Mouse (Mus musculus) kidney, postnatal 25 days (tissue): ENCODE results near the gene Rec114.
A peak's percentile ranks its signal among the peaks of the same experiment; 100 is the strongest.

Source experiments
- DNase-seq, 2 experiments: peaks; one replicate each; pipeline ENCODE4 v3.0.0; 2021; ENCODE audit warnings: mixed read lengths in 2 of 2

Rec114 gene

DNA sequence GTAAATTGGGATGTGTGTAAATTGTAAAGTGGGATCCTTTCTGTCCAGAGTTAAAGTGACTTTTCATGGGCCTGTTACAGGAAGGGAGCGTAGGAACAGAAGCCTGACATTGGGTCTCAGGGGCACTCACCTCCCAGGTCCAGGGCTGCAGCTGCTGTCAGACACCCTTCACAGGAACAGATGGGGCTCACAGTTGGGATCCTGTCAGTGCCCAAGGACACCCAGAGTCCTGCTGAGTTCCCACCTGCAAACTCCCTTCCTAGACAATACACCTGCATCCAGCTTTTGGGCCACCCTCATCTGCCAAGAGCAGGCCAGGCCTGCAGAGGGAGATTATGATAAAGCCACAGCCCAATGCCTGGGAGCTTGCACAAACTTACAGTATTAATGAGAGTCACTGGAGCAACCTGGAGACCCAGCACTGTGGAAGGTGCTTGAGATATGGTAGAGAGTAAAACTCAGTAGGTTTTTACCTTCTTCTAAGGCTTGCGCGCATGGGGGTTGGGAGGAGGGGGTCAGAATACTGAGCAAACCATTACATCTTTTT, at the start of gene Rec114:
Gene Rec114 (minus strand): TSS at position 263 of the 547 bp plus-strand sequence.
- no peak for DNase-seq

DNA sequence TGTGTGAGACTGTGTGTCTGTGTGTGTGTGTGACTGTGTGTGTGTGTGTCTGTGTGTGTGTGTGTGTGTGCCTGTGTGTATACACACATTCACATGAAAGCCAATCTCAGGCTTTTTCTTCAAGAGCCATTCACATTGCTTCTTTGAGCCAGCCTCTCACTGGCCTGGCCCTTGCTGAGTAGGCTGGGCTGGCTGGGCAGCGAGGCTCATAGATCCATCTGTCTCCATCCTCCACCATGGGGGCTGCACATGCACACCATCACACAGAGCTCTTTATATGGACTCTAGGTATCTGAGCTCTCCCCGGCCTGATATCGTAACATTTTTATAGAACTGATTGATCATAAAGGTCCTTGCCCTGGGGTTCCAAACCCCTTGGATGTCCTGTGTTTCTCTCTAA, 45.7 kb upstream of the Rec114 start:
- no peak for DNase-seq

- no peak for DNase-seq
These were observed 31.6 kb upstream of the Rec114 start for GRCm38 (mm10) chr9:58775363-58775762.

DNA sequence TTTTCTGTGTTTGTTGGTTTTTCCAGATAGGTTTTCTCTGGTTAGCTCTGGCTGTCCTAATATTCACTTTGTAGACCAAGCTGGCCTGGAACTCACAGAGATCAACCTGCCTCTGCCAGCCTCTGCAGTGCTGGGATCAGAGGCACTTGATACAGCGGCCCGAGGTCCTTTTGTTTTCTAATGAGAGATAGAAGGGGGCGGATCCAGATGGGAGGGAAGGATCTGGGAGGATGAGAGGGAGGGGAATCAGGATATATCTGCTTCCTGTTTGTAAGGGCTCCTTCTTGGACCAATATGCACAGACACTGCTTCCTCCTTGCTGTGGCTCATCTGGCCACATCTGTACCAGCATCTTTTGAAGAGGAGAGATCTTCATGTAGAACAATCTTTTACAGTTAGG, 31.0 kb upstream of the Rec114 start:
- DNase-seq: no peak

DNA sequence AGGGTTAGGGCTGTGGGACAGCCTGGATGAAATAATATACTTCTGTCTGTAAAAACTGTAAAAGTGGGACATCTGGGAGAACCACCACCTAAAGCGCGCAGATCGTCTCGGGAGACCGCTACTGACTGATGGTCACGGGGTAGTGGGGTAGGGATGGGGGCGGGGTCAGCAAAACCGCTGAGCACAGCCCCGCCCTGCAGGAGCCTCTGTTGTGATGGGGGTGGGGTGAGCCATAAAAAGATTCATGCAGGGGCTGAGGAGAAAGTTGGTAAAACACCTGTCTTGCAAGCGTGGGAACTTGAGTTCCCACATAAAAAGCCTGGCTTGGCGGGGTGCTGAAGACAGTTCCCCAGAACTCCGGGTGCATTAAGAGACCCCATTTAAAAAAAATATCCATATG, 26.2 kb upstream of the Rec114 start:
- DNase-seq: no peak

- no peak for DNase-seq
These were observed 23.5 kb upstream of the Rec114 start for GRCm38 (mm10) chr9:58766959-58767955.

GRCm38 (mm10) chr9:58764354-58764753, 20.6 kb upstream of the Rec114 start:
- DNase-seq: no peak

DNA sequence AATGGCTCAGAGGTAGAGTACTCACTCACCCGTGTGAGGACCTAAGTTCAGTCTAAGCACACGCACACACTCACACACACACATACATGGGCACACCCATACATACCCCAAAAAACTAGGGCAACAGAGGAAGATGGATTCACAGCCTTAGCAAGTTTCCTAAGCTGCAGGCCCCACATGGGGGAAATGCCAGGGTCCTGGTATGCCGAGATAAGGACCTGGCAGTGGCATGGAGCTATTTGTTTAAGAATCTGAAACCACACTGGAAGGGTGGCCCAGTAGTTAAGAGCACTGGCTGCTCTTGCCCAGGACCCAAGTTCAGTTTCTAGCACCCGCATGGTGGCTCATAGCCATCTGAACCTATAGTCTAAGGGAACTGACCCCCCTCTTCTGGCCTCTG, 19.4 kb upstream of the Rec114 start:
- DNase-seq: no peak

DNA sequence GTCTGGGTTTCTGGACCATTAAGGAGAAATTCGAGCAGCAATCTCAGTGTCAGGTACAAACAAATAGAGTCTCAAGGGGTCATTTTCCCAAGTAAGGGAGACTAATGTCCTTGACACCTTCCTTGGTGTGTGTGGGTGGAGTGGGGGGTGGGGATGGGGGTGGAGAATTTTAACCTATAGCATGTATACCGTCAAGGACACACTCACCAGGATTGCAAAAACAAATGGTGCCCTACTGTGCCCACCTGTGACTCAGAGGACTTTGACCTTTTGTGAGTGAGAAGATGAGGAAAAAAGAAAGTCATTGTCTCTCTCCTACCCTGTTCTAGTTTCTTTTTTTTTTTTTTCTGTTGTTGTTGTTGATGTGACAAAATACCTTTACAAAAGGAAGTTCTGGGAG, 18.3 kb upstream of the Rec114 start:
- no peak for DNase-seq

- no peak for DNase-seq
These were observed 15.0 kb upstream of the Rec114 start for GRCm38 (mm10) chr9:58758754-58759153.

- DNase-seq: no peak
These were observed 12.8 kb upstream of the Rec114 start for GRCm38 (mm10) chr9:58756371-58757132.

DNA sequence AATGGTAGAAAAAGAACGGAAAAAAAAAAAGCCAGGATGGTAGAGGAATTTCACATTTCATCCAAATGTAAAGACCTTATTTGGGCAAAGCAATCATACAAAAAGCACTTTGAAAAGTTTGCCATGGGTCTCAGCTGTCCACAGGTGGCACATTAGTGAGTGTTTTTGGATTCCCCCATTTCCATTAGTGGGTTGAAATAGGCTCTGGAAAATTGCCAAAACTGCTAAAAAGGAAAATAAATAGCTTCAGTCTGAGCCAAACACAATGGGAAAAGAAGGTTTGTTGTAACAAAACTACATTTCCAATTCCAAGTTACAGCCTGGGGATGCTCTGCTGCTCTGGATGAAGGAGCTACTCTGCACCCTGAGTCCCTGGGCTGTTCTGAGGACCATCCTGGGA, 9.8 kb upstream of the Rec114 start:
- DNase-seq: no peak

DNA sequence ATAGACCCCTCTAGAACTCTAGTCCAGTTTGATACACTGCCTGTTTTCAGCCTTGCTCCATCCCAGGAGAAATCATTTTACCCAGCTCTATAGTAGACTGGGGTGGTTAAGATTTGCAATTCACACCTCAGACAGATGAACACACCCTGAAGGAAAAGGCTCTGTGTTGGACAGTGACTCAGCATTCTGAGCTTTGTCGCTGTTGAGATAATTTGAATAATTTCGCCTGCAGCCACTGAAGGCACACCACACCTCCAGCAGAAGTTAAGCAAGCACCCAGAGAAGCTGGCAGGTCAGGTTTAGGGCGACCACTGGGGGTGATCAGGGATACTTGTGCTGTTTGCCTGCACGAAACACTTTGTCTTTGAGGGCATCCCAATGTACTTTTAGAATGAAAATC, 4.4 kb upstream of the Rec114 start:
- no peak for DNase-seq

GRCm38 (mm10) chr9:58747328-58747755, 3.6 kb upstream of the Rec114 start:
- no peak for DNase-seq

GRCm38 (mm10) chr9:58742692-58743091, 1.1 kb downstream of the Rec114 start:
- DNase-seq: no peak

DNA sequence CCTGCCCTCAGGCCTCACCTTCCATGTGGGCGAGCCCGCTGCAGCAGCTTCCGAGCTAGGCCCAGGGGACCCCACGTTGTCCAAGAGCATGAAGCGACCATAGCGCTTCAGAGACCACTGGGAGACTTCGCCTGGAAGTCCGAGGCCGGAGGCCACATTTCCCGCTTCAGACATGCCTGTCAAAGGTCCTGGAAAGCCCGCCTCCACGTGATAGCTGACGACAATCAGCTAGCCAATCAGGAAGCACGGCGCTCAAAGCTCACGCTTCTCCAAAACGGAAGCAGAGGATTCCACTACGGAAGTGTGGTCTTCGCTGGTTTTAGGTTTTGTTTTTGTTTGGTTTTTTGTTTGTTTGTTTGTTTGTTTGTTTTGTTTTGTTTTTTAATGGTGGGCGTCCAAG, 2.4 kb downstream of the Rec114 start:
- no peak for DNase-seq

GRCm38 (mm10) chr9:58739791-58740190, 4.0 kb downstream of the Rec114 start:
- peak; percentile 33 to 60 for DNase-seq

DNA sequence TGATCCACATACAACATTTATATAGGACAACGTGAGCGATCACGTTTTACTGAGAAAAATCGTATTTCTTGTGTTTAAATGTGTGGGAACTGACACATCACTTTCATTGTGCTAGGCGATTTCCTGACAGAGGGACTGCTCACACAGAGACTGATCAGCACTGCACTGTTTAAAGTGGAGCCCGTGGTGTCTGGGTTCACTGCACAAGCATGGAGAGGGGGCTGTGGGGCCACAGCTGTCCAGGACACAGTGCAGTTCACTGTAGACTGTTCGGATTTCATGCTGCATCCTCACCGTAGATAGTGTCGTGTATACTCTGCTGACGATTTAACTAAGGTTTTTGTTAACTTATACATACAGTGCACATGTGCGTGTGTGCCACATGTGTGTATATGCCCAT, 20.6 kb downstream of the Rec114 start:
- no peak for DNase-seq

- no peak for DNase-seq
These were observed 21.6 kb downstream of the Rec114 start for GRCm38 (mm10) chr9:58722151-58722550.

DNA sequence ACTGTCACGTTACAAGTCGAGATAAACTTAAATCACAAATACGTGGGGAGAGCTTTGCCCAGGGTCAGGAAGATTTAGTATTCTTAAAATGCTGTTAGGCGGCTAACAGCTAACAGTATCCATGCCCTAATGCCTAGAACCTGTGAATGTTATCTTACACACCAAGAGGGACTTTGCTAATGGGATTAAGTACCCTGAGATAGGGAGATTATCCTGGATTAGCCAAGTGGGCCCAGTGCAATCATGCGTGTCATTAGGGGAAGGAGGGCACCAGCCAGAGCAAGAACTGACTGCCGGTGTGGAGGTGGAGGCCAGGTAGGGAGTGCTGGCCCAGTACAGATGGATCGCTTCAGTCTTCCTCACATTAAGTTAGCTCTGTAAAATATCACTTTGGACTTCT, 22.7 kb downstream of the Rec114 start:
- no peak for DNase-seq

- DNase-seq: no peak
These were observed 23.6 kb downstream of the Rec114 start for GRCm38 (mm10) chr9:58720167-58720566.

DNA sequence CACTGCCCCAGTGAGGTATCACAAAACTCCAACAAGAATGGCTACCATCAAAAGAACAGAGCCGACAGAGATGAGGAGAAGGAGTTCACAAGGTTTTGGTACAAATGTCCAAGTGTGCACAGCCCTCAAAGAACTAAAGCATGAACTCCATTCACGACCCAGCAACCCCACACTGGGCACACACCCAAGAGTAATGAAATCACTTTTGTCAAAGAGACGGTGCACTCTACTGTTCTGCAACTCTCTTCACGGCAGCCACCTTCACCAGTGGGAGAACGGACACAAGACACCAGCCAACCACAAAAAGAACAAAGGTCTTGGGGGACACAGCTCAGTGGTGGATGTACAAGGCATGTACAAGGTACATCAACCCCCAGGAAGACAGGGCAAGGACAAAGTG, 24.3 kb downstream of the Rec114 start:
- DNase-seq: peak in 1 of 2 experiments; percentile 6

- DNase-seq: no peak
These were observed 24.8 kb downstream of the Rec114 start for GRCm38 (mm10) chr9:58718964-58719363.

DNA sequence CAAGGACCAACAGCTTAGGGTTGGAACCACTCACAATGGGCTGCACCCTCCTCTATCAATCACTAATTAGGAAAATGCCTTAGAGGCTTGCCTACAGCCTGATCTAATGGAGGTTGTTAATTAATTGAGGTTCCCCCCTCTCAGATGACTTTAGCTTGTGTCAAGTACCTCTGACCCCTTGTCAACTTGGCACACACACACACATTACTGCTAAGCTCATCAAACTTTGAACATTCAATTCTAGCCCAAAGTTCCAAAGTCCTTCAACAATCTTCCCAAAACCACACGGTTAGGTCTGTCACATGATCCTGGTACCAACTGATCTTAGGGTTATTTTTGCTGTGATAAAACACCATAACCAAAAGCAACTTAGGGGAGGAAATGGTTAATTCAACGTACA, 26.9 kb downstream of the Rec114 start:
- DNase-seq: peak; percentile 32 to 67
